Mouse (Mus musculus) limb, embryonic 14.5 days (tissue): ENCODE measurements around the gene Dnah7b. TPM values are rescaled to one million over a fixed set of nuclear protein-coding genes. Genes with fewer than 3 reads are reported as not detected.
"Not testable (repeated sequence)": the region's sequence is repeated elsewhere in the genome, so short reads cannot be mapped to it uniquely, and the experiment has no call there.

Experiments used
- ATAC-seq: fragments of 200-750 bp; cut with Nextera tagmentation; 2 replicates; pipeline ENCODE4 v1.8.0; 2017; ENCODE audit warnings: low read depth, moderate number of reproducible peaks, moderate TSS enrichment; ENCODE audit not compliant: low FRiP score
- DNase-seq: peaks from one replicate; pipeline ENCODE4 v3.0.0-alpha.2; 2015; ENCODE audit warnings: low spot score
- H3K27ac ChIP-seq: fragments of 300-500 bp; sonication (generic); replicated peaks from 2 replicates; pipeline ENCODE4 v1.5.1; 2014; ENCODE audit warnings: low read depth, mild to moderate bottlenecking, low read length, moderate library complexity, mixed read lengths
- H3K27me3 ChIP-seq: fragments of 300-500 bp; sonication (generic); 2 replicates; pipeline ENCODE4 v1.6.1; 2014; ENCODE audit warnings: low read length, mixed read lengths; ENCODE audit not compliant: control insufficient read depth, insufficient read depth
- H3K36me3 ChIP-seq: fragments of 300-500 bp; sonication (generic); 2 replicates; pipeline ENCODE4 v1.6.1; 2014; ENCODE audit warnings: mild to moderate bottlenecking, low read length, moderate library complexity, mixed read lengths; ENCODE audit not compliant: control insufficient read depth, insufficient read depth
- H3K4me1 ChIP-seq: fragments of 300-500 bp; sonication (generic); 2 replicates; pipeline ENCODE4 v1.6.1; 2014; ENCODE audit warnings: antibody characterized with exemption, low read length, mixed read lengths; ENCODE audit not compliant: control insufficient read depth, insufficient read depth
- H3K4me2 ChIP-seq: fragments of 300-500 bp; sonication (generic); replicated peaks from 2 replicates; pipeline ENCODE4 v1.6.1; 2014; ENCODE audit warnings: low read depth, mild to moderate bottlenecking, low read length, moderate library complexity; ENCODE audit not compliant: severe bottlenecking
- H3K4me3 ChIP-seq: fragments of 300-500 bp; sonication (generic); replicated peaks from 2 replicates; pipeline ENCODE4 v1.5.1; 2014; ENCODE audit warnings: low read length
- H3K9ac ChIP-seq: fragments of 300-500 bp; sonication (generic); 2 replicates; pipeline ENCODE4 v1.6.1; 2014; ENCODE audit warnings: mild to moderate bottlenecking, low read depth, low read length, moderate library complexity; ENCODE audit not compliant: severe bottlenecking
- H3K9me3 ChIP-seq: fragments of 300-500 bp; sonication (generic); 2 replicates; pipeline ENCODE4 v1.6.1; 2016; ENCODE audit warnings: low read length; ENCODE audit not compliant: control insufficient read depth
- POLR2A ChIP-seq: fragments of 200-500 bp; IDR thresholded peaks from 2 replicates; pipeline ENCODE4 v1.8.0; 2012; ENCODE audit warnings: inconsistent platforms, mild to moderate bottlenecking, moderate library complexity, borderline replicate concordance; ENCODE audit not compliant: insufficient read depth, insufficient read length; ENCODE audit errors: extremely low read depth
- WGBS: fragments of 180-500 bp; shearing (Covaris S2); extraction: QIAGEN DNeasy Blood & Tissue Kit; methylation state at CpG from one replicate; pipeline ENCODE4 v1.1.7; 2014; 5-methylcytosine and 5-hydroxymethylcytosine counted together
- polyA plus RNA-seq, 2 experiments: library from polyadenylated mRNA; depleted of rRNA in 1 of 2; stranded (reverse) in 1 of 2; unstranded in 1 of 2; fragments of >200 nt; fragmentation: Nextera tagmentation in 1 of 2; extraction: Ambion mirVana in 1 of 2; gene quantifications; 2 replicates each; pipeline versions ENCODE4 v1.2.1 to v1.2.3; 2012 to 2014

Gene Dnah7b
- polyA plus RNA-seq, 2 experiments, result 2.3 to 4.9 TPM

DNA sequence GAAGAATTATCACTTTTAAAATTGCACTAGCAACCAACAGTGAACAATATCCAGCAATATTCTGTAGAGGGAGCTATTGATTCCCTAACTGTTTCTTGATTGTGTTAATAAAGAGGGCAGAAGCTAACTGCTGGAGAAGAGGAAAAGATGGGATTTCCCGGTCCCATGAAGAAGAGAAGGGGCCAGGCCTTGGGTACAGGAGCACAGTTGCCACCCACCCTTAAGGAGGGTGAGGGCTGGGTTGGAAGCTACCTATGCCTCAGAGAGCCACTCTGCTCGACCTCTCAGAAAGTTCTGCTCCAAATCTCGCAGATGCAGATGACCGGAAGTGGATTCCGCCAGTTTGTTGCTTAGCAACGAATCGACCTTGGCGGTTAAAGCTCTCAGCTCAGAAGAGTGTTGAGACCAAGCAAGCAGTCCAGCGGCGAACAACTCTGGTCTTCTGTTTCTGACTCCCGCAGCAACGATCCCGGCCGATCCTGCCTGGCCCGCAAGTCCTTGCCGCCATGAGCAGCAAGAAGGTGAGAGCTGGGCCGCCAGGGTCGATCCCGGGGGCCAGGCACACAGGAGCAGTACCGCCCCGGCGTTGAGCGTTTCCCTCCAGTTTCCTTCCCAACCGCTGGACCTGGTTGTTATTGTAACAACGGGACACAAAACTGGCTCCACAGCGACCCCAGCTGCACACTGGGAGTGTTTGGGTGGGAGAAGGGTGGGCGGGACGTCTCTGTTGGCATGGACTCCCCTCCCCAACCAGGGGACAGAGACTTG lies 553 bp downstream of the Dnah7b start:
- peak overlapping the region; percentile 60 for H3K4me3 ChIP-seq
- ATAC-seq (peak; percentile 92), DNase-seq (peak; percentile 85)
- H3K27me3 ChIP-seq, result no peaks in the 10 kb centered on the region
- H3K27ac ChIP-seq, result peak overlapping the region; percentile 89
- peak overlapping the region; percentile 61 for H3K4me2 ChIP-seq
- WGBS, result under 1% methylated on average over 26 of the region's 28 CpGs
- H3K9me3 ChIP-seq, result no peaks in the 10 kb centered on the region
- peak; percentile 42; the same call in 1 of the 2 replicates for TF ChIP-seq POLR2A
- no peaks in the 10 kb centered on the region for H3K4me1 ChIP-seq
- H3K9ac ChIP-seq, result peak overlapping the region; percentile 89
- H3K36me3 ChIP-seq, result no peaks in the 10 kb centered on the region

GRCm38 (mm10) chr1:46068787-46069186 lies 2.7 kb downstream of the Dnah7b start:
- H3K9me3 ChIP-seq, ATAC-seq, H3K36me3 ChIP-seq, H3K4me2 ChIP-seq, H3K4me1 ChIP-seq, H3K27me3 ChIP-seq, H3K27ac ChIP-seq, DNase-seq, H3K9ac ChIP-seq, H3K4me3 ChIP-seq: not testable (repeated sequence)
- 60% methylated on average over 3 of the region's 3 CpGs for WGBS

DNA sequence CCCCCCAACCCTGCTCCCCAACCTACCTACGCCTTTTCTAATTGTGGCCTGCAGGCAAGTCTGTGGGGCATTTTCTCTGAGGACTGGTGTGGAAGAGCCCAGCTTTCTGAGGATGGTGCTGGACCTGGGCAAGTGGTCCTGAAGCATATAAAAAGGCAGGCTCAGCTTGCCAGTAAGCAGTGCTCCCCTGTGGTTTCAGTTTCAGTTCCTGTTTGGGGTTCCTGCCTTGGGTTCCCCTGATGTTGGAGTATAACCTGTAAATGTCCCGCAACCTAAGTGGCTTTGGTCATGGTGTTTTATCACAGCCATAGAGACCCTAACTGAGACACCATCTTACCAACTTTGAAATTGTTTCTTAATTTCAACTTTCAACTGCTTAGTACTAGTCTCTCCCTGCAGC lies 11.8 kb downstream of the Dnah7b start:
- WGBS, result 85% methylated on average over 2 of the region's 2 CpGs
- Histone ChIP-seq H3K9me3 (no peaks in the 10 kb centered on the region), H3K27ac (no peak overlapping the region), H3K9ac (no peak overlapping the region), H3K36me3 (no peaks in the 10 kb centered on the region), H3K4me2 (no peak overlapping the region), H3K4me3 (no peak overlapping the region), H3K4me1 (no peaks in the 10 kb centered on the region), H3K27me3 (no peaks in the 10 kb centered on the region)
- ATAC-seq (no peak), DNase-seq (no peak)
- no peak for TF ChIP-seq POLR2A

- TF ChIP-seq POLR2A, result no peak
- Histone ChIP-seq H3K36me3 (no peaks in the 10 kb centered on the region), H3K9me3 (no peaks in the 10 kb centered on the region), H3K4me3 (no peak overlapping the region), H3K27ac (no peak overlapping the region), H3K4me2 (no peak overlapping the region), H3K9ac (no peak overlapping the region), H3K4me1 (no peaks in the 10 kb centered on the region), H3K27me3 (no peaks in the 10 kb centered on the region)
- no peak for DNase-seq
- WGBS, result 67% methylated on average over 2 of the region's 2 CpGs
- ATAC-seq, result no peak
These were observed 34.4 kb downstream of the Dnah7b start for GRCm38 (mm10) chr1:46100484-46100883.

- H3K27me3 ChIP-seq, H3K36me3 ChIP-seq, H3K9ac ChIP-seq, H3K9me3 ChIP-seq, ATAC-seq, H3K27ac ChIP-seq, DNase-seq, H3K4me2 ChIP-seq, H3K4me1 ChIP-seq, H3K4me3 ChIP-seq: not testable (repeated sequence)
These were observed 46.5 kb downstream of the Dnah7b start for GRCm38 (mm10) chr1:46112606-46113005.

GRCm38 (mm10) chr1:46117179-46117578 lies 51.1 kb downstream of the Dnah7b start:
- H3K9ac ChIP-seq, H3K27ac ChIP-seq, H3K4me1 ChIP-seq, ATAC-seq, H3K9me3 ChIP-seq, DNase-seq, H3K27me3 ChIP-seq, H3K36me3 ChIP-seq, H3K4me3 ChIP-seq, H3K4me2 ChIP-seq: not testable (repeated sequence)
- 96% methylated on average over 2 of the region's 2 CpGs for WGBS
